Mouse (Mus musculus) megakaryocyte, embryonic 14.5 days (primary cell): ENCODE measurements at regions not wholly inside any gene's neighbourhood (a gene's known extent, or its start where the extent isn't known, plus 50 kb on each side); places are given as distances from the start of the nearest gene placed in this dataset.

ENCODE experiments used
- H3K27me3 ChIP-seq: replicated peaks from 2 replicates; pipeline ENCODE3; 2012; ENCODE audit warnings: inconsistent platforms
- H3K36me3 ChIP-seq: replicated peaks from 2 replicates; pipeline ENCODE3; 2012; ENCODE audit warnings: low read length, inconsistent platforms, mixed read lengths
- H3K4me1 ChIP-seq: 2 replicates; pipeline ENCODE4 v1.6.1; 2012; ENCODE audit warnings: inconsistent platforms
- H3K4me3 ChIP-seq: replicated peaks from 2 replicates; pipeline ENCODE3; 2012; ENCODE audit warnings: moderate library complexity, mild to moderate bottlenecking, inconsistent platforms
- H3K9me3 ChIP-seq: 2 replicates; pipeline ENCODE4 v1.6.1; 2012; ENCODE audit warnings: inconsistent platforms
- FLI1 ChIP-seq: IDR thresholded peaks from 2 replicates; pipeline ENCODE4 v1.6.1; 2012; ENCODE audit warnings: low read length, inconsistent platforms, mixed read lengths
- GATA1 ChIP-seq: IDR thresholded peaks from 3 replicates; pipeline ENCODE4 v1.6.1; 2012; ENCODE audit warnings: mixed read lengths, low read length, inconsistent platforms, borderline replicate concordance

DNA sequence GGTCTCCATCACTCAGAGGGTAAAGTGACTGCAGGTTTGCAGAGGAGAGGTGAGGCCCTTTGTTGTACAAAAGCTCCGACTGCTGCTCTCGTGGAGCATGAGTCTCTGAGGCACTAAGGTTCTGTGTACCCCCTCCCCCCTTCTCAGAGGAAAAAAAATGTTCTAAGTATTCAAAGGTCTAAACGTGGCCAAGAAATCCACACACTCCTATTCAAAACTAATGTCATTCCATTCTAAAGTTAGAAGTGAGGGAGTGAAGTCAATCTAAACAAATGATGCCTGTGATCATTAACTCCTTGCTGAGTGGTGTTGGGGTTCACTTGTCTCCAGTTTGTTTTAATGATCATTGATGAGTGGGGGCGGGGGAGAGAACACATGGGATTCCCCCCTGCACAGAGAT is 150.6 kb downstream of the Auh start:
- Histone ChIP-seq H3K27me3 (peaks cover 46% of the 10 kb centered on the region), H3K9me3 (peaks cover 5% of the 10 kb centered on the region), H3K4me3 (no peak overlapping the region), H3K4me1 (peaks cover 22% of the 10 kb centered on the region), H3K36me3 (no peaks in the 10 kb centered on the region)
- TF ChIP-seq GATA1 (no peak), FLI1 (no peak)
